Mouse (Mus musculus): ENCODE data around the gene Fut2.

Gene Fut2

DNA sequence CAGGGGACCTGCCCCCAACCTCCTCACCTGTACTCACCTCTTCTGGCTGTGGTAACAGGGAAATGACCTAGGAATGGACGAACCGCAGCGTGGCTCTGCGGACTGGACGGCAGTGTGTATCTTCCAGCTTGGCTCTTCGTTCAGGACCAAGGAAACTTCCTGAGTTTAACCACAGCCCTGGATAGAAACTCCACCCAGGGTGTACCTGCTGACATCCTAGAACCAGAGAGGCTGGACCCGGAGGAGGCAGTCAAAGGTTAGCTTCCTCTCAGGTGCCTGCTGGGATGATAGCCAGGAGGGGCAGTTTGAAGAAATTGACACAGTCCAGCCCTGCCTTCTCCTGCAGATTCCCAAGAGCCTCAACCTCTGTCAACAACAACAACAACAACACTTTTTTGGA is at the start of gene Fut2:
Fut2 (minus strand) TSS at position 234 of the 400 bp plus-strand sequence.
- no peak for DNase-seq (ENCODE audit: low spot score in 2 of 2)

DNA sequence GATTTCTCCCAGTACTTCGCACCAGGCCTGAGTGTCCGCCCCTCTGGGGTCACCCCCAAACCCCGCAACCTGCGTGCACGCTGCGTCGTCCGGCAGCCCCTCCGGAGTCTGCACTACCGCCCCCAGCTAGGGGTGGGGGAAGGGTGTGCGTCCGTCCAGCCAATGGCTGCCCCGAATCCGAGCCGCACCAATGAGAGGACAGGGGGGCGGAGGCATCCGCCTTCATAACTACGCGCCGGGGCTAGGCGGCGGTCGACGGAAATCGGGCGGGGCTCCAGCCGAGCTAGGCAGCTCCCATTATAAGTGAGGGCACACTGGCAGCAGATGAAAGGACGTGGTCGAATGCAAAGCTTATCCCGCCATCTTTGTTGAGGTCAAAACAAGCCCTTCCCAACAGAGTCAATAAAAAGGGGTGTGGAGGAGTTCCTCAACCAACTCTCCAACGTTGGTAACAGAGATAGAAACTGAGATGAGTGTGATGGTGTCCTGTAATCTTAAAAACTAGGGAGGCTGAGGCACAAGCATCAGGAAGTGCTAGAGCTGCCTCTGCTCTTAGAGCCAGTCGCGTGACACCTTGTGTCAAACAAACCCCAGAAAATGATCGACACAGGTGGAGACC is 49.0 kb upstream of the Fut2 start, which contains the start of gene Rpl18:
Rpl18 (plus strand) TSS at position 368 of the 619 bp plus-strand sequence.
- DNase-seq (ENCODE audit: low spot score in 2 of 2) = peak; percentile 97 to 98

DNA sequence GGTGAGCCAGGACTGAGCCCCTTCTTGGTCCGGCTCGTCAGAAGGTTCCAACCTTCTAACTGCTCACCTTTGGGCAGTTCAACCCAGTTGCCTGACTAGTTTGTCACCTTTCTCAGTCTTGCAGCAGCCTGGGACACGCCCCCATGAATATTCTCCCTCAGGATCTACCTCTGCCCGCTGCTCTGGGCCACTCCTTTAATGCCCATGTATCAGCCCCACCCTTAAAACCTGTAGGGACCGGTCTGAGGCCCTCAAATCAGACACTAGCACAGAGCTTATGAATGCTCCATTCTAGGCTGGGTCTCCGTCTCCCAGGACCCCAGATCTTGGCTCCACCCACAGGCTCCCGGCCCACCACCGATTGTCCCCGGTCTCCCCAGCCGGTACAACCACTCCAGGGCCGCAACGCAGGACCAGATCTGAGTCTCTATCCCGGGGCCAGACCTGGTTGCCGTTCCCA is 48.5 kb upstream of the Fut2 start:
- no peak for DNase-seq (ENCODE audit: low spot score in 2 of 2)

DNA sequence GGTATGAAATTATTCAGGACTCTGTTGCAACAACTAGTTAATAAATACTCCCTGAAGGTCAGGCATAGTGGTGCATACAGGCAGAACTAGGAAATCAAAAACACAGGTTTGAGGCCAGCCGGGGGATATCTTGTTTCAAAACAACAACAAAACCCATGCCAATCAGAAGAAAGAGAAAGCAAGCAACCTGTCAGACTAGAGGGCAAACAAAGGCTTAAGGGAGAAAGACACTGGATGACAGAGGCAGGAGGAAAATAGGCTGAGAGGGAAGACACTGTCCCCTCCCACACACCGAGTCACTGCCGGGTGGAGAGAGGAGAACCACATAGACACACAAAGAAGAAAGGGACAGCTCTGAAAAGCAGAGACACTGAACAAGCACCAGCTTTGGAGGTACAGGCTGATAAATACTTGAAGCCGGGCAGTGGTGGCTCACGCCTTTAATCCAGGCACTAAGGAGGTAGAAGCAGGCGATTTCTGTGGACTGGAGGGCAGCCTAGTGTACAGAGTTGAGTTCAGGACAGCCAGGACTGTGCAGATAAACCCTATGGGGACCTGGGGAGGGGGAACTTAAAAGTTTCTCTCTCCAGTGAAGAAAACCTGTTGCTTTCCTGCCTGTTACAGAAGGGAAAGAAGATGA is 47.8 kb upstream of the Fut2 start:
- no peak for DNase-seq (ENCODE audit: low spot score in 2 of 2)

DNA sequence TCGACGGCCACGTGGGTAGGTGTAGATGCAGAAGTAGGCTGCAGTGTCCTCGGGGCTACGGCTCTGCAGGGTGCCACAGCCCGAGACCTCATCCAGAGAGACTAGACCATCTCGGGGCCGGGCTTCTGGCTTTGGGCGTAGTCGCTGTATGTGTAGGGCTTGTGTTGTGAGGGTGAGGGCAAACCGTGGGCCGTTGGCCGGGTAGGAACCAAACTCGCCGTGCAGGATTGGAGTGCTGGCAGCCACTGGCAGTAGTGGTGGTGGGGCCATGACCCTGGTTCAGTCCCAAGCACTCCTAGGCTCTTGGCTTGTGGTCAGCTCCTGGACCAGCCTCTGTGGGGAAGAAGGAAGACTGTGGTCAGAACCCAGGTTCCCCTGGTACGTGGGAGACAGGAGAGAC is 47.2 kb upstream of the Fut2 start:
- no peak for DNase-seq (ENCODE audit: low spot score in 2 of 2)

DNA sequence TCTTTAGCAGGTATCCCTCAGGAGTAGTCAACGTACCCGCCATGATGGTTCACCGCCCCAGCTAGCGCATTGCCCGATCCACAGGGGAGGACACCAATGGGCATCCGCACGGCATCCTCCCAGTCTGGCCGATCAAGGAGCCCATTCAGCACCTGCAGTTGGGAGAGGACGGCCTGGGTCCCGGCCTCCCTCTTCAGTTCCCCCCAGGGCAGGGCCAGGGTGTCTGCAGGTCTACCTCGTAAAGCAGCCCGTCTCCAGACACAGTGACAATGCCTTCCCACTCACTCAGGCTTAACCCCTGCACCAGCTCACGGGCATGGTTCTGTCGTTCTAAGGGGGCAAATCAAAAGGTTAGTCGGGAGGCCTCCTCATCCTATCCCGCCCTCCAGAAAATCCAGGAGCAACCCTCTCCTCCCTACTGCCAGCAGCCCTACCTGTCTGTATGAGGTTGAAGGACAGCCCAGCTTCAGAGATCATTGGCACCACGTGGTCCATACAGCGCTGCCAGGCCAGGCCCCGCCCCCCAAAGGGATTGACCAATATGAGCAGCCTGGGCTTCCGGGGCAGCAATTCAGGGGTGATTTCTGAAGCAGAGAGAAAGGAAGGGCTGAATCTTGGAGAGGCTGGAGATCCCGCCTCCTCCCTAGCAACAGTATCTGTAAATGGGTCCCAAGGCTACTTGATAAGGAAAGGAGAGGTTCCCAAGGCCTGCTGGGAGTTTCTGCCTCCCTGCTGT is 46.0 kb upstream of the Fut2 start:
- no peak for DNase-seq (ENCODE audit: low spot score in 2 of 2)

DNA sequence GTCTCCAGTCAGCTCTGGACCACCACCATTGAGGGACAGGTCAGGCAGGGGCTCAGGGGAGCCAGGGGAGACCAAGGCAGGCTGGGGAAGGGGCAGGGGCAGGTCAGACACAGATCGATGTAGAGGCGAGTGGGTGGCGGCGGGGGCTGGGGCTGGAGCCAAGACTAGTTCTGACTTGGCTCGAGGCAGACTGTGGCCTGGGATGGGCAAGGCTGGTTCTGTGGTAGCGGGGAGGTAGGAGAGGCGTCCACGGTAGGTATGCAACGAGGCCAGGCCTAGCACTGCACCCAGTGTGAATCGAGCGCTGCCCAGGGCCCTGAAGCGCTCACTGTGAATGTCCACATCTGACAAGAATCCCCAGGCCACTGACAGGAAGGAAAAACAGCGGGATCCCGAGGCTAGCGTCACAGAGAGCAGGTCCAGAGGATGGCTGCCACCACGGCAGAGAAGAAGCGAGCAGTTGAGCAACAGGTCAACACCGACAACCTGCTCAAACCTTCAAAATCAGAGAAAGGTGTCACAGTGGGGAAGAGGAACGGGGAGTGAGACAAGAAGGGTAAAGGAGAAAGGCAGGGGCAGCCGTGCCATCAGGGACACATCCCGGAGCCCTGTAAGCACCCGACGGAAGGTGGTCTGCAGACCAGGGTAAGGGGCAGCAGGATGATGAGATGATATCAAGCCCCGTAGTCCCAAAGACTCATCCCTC is 45.3 kb upstream of the Fut2 start:
- no peak for DNase-seq (ENCODE audit: low spot score in 2 of 2)

DNA sequence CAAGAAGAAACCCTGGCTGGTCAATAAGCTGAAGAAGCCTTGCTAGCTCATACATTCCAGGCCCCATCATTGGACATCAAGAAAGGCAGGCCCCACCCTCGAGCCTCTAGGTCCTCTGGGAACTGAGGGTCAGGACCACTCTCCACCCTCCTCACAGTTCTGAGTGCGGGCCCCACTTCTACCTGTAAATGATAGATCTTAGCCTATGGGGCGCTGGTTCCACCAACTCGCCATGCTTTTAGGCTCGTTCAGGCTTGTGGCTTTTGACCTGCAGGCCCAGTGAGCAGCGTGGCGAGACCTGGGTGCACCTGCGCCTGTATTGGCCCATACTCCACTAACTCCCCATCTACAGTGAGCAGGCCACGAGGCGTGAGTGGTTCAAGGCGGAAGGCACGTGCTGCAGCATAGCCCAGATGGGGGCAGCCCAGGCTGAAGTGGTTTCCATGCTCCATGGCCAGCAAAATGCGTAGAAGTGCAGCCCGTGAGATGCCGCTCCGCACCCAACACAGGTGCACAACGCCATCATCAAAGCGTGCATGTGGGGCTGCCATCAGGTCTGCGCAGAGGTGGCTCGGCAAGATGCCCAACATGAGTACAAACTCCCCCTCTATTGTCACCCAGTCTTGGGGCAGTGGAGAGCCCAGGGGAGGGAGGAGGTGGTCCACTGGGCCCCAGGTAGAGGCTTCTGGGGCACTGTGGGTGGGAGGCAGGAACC is 44.4 kb upstream of the Fut2 start:
- no peak for DNase-seq (ENCODE audit: low spot score in 2 of 2)

DNA sequence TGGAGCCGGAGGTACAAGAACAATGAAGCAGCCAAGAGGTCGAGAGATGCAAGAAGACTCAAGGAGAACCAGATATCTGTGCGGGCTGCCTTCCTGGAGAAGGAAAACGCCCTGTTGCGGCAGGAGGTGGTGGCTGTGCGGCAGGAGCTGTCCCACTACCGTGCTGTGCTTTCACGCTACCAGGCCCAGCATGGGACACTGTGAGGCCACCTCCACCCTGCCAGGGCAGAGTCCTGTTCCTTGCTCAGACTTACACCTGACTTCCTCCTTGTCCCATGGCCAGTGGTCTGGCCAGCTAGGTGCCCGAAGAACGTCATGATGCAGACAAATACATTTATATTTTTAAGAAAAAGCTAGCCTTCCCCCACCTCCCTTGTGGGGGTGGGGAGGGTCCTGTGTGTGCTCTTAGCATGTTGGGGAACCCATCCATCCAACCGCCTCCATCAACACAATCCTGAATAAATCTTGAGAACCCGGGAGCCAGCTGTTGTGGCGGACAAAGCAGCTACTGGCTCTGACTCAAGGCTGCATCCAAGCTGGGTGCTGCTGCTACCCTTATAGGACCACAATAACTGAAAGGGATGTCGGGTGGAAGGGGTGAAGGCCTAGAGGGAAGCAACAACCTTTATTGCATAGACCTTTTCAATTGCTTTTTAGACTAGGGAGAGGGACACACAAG is 43.6 kb upstream of the Fut2 start:
- DNase-seq (ENCODE audit: low spot score in 2 of 2) = no peak

DNA sequence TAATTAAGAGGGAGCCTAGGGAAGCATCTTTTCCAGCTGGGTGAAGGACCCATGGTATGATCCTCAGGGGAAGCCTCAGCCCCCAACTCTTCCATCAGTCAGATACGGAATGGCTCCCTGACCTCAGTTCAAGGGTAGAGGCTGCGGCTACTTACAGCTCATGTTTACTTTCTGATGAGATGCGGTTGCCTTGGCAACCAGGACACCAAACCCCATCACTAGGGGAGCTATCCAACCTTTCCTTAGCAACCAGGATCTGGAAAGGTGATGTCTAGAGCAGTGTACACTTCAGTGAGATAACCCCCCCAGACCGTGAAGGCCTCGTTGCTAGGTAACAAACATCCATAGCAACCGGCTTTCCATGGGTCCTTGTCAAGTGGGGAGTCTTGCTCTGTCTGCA is 42.8 kb upstream of the Fut2 start:
- DNase-seq (ENCODE audit: low spot score in 2 of 2) = no peak

DNA sequence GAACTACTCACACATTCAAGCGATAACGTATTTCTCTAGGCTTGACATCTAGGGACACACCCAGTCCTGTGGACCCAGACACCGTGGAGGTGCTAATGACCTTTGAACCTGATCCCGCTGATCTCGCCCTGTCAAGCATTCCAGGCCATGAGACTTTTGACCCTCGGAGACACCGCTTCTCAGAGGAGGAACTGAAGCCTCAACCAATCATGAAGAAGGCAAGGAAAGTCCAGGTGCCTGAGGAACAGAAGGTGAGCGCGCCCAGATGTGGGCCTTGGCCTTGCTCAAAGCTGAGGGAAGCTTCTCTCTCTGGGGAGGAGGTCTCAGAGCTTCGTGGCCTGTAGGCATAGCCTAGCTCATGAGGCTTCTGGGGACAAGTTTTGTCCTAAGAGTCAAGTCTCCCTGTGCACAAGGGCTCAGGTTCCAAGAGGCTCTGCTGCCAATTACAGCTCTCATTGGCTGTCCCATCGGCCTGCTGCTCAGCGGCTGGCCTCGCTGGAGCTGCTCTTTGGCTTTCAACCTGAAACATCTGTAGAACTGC is 42.1 kb upstream of the Fut2 start:
- no peak for DNase-seq (ENCODE audit: low spot score in 2 of 2)

DNA sequence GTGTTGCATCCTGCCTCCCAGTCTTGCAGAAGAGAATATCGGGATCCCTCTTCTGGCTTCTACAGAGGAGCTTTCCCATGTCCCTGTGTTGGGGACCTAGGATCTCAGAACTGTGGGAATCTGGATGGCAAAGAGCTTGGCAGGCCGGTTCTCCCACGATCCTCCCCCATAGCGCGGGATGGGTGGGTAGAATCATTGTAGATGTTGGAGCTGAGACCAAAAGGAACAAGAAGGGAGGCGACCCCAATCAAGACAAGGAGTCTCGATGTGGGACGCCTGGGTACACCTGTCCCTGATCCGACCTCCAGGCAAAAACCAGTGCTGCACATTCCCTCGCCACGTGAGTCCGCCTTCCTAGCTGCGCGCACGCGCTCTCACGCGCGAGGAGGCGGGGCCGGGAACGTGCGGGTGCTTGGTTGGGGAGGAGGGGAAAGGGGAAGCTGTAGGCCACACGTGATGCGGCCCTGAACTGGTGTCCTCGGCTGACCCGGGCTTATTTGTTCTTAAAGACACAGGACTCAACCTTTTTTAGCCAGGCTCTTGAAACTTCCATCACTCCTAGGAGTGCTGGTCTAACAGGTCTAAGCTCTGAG is 41.3 kb upstream of the Fut2 start:
- DNase-seq (ENCODE audit: low spot score in 2 of 2) = peak; percentile 93

DNA sequence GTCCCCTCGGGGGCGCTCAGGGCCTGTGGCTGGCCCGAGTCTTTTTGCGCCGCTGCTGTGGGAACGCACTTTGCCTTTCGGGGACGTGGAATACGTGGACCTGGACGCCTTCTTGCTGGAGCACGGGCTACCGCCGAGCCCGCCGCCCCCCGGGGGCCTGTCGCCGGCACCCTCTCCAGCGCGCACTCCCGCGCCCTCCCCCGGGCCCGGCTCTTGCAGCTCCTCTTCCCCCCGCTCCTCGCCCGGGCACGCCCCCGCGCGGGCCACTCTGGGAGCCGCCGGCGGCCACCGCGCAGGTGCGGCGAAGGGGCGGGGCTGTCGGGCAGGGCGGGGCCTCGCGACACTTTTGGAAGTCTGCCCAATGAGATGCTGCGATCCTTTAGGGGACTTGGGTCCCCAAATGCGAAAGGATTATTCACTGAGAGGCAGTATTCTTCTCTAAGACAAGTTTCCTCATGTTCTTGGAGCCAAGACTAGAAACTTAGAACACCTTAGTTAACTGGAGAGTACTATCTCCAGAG is 40.6 kb upstream of the Fut2 start:
- peak; percentile 77 to 81 for DNase-seq (ENCODE audit: low spot score in 2 of 2)

DNA sequence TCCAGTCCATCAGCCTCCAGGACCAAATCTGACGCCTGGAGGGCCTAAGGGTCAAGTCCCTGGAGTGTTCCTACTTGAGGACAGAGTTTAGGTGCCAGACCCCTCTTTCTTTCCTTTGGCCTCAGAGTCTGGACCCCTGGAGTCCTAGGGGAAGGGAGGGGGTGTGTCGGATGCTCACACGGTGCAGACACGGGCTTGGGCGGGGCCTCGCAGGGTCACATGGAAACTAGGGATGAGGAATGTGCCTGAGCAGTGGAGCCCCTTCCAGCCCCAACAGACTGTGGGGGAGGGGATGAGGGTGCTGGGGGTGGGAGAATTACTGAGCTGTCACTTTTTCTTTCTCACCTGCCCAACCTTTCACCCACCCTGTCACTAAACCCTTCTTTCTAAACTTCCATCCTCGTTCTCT is 39.7 kb upstream of the Fut2 start:
- DNase-seq (ENCODE audit: low spot score in 2 of 2) = peak; percentile 76 to 88

DNA sequence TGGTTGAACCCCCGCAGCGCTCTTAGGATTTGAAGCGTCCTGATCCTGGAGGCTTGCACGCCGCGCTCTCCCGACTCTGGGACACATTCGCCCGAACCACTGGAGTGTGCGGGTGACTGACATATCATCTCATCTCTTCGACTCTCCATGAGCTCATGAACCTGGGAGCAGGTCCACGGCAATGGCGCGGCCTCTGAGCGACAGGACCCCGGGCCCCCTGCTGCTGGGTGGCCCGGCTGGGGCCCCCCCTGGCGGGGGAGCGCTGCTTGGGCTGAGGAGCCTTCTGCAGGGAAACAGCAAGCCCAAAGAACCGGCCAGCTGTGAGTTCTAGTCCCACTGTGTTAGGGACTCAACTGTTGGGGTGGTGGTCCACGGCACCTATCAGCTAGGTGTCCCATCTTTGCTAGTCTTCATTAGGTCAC is 39.3 kb upstream of the Fut2 start:
- no peak for DNase-seq (ENCODE audit: low spot score in 2 of 2)

DNA sequence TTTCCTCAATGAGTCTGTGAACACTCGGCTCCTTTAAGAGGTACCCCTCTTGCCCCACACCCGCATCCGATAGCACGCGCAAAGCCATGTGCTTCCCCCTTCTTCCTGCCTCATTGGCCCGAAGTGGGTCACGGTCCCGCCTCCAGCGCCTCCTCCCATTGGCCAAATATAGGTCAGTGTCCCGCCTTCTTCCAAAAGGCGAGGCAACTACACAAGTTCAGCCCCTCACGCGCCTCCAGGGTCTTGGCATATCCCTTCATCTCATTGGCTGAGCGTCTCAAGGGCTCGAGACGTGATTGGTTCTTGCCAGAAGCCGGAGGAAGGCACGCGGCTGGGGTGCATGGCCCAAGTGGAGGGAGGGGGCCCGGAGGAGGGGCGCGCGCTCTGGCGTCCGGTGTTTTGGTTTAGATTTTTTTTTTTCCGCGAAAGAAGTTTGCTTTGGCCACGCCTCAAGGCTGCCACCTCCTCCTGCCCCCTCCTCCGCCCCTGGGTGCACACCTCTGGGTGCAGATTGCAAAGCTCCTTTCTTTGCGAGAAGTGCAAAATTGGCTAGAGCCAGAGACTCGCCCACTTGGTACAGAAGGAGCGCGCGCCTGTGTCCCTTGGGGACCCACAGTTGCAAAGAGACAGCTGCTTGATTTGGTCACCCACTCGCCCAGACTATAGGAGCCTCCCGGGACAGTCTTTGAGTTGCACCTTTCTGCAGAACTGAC is 38.7 kb upstream of the Fut2 start, which contains the start of gene Dbp:
Dbp (plus strand) TSS at position 359 of the 713 bp plus-strand sequence.
- peak; percentile 99 to 100 for DNase-seq (ENCODE audit: low spot score in 2 of 2)

DNA sequence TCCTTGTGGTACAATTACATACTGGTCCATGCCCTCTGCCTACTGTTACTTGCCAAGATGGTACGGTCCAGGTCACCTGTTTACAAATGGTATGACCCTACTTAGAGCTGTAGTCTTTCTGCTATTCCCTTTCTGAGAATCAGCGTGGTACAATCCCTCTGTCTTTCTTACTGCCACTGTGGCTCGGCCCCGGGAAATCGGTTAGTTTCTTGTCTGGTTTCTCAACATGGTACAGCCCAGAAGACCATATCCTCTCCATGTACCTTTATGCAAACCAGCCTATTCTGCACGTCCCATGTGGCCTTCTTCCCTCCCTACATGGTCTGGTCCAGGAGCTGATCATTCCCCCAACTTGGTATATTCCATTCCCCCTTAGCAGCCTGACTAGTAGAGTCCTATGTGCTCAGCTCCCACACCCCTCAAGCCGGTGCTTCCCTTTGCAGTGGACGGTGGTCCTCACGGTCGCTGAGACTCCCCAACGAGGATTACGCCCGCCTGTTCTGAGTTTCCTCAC is 37.9 kb upstream of the Fut2 start:
- peak; percentile 69 to 86 for DNase-seq (ENCODE audit: low spot score in 2 of 2)

DNA sequence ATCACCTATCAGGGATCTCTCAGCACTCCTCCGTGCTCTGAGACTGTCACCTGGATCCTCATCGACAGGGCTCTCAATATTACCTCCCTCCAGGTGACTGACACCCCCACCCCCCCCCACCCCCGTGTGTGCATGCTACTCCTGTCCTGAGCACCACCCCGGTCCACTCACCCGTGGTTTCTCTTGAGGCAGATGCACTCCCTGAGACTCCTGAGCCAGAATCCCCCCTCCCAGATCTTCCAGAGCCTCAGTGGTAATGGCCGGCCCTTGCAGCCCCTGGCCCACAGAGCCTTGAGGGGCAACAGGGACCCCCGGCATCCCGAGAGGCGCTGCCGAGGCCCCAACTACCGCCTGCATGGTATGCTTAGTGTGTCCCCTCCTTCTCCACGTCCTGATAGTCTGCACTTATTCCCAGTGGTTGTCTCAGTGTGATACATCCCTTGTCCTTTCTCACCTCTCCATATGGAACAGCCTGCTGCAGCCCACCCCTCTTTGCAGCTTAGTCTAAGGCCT is 37.4 kb upstream of the Fut2 start:
- DNase-seq (ENCODE audit: low spot score in 2 of 2) = peak in 1 of 2 experiments; percentile 46

Measured in frontal cortex, postnatal 14 days (tissue).